Mouse (Mus musculus) gastrocnemius, postnatal 36 days (tissue): Measurements from ENCODE around the gene Plekha7. TPM values are rescaled to one million over a fixed set of nuclear protein-coding genes. Genes with fewer than 3 reads are reported as not detected.

Source experiments
- DNase-seq, 2 experiments: peaks; one replicate each; pipeline ENCODE4 v3.0.0; 2022
- intact Hi-C: fragments of 180-260 bp; cut with DNase I; formaldehyde crosslinking; loops from one replicate; pipeline ENCODE4 v1.15.1; 2025
- total RNA-seq, 2 experiments: library from RNA; stranded (reverse); gene quantifications; 2 replicates each; pipeline ENCODE4 v1.2.3; 2021

Gene Plekha7
- total RNA-seq, 2 experiments from 2014 or later = 0.69 to 1.6 TPM

GRCm38 (mm10) chr7:116292377-116292776 lies 15.8 kb downstream of the Plekha7 start:
- no peak for DNase-seq
- intact Hi-C loops = no loop called here

DNA sequence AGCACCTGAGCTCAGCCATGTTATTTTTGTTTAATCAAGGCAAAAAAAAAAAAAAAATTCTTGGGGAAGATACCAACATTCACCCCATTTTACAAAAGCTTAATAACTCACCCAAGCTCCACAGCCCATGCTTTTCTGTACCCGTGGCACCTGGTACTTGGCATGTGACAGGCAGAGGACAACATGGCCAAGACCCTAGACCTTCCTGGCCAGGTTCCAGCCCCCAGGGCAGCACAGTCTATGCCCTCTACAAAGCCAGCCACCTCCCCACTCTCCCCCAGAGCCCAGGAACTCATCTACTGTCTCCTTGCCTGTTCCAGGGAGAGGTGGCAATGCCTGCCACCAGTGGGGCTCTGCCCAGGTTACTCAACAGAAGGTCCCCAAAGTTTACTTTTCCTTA lies 17.6 kb downstream of the Plekha7 start:
- intact Hi-C loops = no loop called here
- DNase-seq = no peak

DNA sequence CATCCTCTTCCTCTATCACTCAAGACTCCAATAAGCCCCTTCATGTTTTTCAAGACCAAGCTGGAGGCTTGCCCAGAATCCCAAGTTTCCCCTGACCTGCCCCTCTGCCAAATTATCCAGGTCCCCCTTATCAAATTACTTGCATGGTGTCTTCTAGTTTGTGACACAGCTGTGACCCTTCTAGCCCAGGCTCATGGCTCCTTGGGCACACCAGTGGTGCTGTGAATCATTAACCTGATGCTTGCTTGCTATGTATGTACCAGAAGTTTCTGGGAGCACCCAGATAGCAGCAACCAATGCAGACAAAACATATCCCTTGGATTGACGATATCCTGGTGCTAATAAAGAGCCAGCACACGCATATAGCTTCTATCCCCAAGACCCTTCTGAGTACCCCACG lies 19.2 kb downstream of the Plekha7 start:
- DNase-seq = no peak
- intact Hi-C loops = no loop called here

DNA sequence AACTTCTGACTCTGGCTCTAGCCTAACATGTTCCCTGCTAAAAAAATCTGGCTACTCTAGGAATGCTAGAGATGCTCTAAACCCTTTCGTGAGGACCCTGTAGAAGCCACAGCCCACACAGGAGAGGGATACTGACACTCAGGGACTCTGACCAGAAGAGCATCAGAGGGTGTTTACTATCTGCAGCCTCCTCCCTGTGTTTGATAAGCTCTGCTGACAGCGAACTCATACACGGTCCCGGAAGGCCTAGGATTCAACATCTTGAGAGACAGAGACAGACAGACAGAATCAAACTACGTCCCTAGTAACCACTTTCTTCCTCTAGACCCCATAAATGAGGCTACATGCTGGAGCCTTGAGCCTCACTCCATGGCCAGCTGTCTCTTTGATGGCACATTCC lies 20.2 kb downstream of the Plekha7 start:
- DNase-seq = no peak
- intact Hi-C loops = no loop called here

- DNase-seq = no peak
- intact Hi-C loops = no loop called here
These were observed 21.4 kb downstream of the Plekha7 start for GRCm38 (mm10) chr7:116286611-116287355.

DNA sequence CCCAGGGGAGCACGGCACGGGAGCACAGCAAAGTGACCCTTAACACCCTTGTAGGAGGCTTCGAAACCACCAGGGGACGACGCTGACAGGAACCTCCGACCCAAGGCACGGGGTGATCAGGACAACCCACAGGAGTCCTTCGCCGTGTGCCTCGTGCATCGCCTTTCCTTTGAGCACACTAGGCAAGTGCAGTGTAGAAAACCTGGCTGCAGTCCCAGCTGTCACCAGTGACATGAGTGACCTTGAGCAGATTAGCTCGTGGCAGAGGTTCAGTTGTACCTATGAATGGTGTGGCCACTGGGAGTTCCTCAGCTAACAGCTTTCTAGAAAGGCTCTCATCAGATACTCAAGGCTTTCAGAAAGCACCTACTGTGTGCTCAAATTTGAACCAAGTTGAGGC lies 22.0 kb downstream of the Plekha7 start:
- intact Hi-C loops = no loop called here
- DNase-seq = no peak

DNA sequence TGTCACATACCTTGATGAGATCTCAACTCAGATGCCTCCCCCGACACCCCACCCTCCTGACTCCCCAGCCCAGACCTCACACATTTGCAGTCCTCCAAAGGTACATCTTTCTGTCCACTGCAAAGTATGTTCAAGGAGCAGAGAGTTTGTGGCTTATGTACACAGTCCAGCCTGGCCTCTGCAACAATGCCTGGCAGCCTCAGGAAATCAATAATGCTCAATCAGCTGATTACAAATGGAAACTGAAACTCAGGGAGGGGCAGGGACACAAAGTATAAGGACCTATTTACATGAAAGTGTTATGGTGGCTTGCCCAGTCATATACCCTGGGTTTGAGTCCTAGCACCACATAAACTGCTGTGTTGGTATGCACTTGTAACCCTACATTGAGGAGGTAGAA lies 23.0 kb downstream of the Plekha7 start:
- intact Hi-C loops = no loop called here
- no peak for DNase-seq

DNA sequence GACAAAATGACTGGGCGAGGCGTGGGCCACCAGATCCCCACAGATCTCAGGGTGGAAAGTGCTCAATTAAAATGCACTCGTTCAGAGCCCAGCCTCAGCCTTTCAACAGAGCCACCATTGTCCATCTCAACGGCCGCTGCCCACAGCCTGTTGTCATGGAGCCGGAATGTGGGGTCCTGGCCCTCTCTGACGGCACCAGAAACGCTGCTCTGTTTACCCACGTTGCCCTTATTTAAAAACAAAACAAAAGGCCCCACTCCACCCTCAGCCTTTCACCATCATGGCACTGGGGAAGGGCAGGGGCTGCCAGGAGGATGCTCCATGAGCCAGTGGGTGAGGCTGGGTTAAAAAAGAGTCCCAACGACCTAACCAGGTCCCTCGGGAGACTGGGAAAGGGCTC lies 25.4 kb downstream of the Plekha7 start:
- DNase-seq = no peak
- intact Hi-C loops = no loop called here

DNA sequence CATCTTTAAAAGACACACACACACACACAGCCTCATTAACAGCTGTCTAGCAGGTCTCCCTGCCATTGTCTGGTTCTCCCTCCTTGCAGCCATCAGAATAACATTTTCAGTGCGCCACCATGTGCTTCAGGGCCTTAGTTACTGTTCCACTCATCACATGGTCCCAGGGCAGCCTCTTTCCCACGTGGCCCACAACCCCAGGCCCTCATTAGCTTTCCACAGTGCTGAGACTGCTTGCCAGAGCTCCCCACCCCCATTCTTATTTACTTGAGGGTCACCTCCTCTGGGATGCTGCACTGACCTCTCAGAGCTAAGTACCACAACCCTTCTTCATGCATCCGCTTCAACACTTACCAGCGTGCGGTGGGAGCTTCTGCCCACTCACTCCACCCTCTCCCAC lies 28.1 kb downstream of the Plekha7 start:
- DNase-seq = no peak
- intact Hi-C loops = no loop called here

DNA sequence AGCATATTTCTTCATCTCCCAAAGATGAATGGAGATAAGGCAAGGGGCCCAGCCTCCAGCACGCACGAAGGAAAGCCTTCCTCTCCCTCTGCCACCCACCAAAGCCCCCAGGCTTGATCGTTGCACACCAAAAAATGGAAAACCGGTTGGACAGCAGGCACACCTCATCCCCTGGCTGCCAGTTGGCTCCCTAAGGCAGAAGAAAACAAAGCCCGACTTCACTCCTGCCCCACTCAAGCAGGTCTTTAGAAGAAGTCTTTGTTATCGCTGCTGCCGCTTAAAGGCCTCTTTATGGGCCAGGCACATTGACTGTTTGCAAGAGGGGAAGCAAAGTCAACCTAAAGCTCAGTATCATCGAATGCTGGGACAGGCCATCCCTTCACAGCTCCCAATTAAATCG lies 29.9 kb downstream of the Plekha7 start:
- no peak for DNase-seq
- intact Hi-C loops = no loop called here

GRCm38 (mm10) chr7:116276315-116276714 lies 31.9 kb downstream of the Plekha7 start:
- intact Hi-C loops = no loop called here
- no peak for DNase-seq

GRCm38 (mm10) chr7:116273111-116273510 lies 35.1 kb downstream of the Plekha7 start:
- no peak for DNase-seq
- intact Hi-C loops = no loop called here

DNA sequence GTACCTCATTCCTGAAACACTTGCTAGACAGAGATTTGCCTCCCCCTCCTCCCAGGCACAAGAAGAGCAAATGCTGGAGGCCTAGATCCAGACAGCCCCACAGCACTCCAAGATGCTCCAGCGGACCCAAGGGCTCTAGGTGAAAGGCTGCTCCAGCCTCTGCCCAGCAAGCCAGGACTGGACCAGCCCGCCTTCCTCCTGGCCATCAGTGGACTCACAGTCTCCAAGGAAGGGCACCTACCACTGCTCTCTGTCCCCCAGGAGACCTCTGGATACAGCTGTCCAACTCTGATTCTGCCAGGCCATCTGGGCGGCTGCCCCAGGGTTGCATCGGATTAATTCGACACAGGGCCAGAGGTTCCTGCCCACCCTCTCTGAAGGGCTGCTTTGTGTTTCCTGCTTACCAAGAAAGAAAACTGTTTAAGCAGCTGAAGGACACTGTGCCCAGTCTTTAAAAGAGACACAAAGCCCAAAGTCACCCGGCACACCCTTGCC lies 38.6 kb downstream of the Plekha7 start:
- intact Hi-C loops = no loop called here
- DNase-seq = no peak

DNA sequence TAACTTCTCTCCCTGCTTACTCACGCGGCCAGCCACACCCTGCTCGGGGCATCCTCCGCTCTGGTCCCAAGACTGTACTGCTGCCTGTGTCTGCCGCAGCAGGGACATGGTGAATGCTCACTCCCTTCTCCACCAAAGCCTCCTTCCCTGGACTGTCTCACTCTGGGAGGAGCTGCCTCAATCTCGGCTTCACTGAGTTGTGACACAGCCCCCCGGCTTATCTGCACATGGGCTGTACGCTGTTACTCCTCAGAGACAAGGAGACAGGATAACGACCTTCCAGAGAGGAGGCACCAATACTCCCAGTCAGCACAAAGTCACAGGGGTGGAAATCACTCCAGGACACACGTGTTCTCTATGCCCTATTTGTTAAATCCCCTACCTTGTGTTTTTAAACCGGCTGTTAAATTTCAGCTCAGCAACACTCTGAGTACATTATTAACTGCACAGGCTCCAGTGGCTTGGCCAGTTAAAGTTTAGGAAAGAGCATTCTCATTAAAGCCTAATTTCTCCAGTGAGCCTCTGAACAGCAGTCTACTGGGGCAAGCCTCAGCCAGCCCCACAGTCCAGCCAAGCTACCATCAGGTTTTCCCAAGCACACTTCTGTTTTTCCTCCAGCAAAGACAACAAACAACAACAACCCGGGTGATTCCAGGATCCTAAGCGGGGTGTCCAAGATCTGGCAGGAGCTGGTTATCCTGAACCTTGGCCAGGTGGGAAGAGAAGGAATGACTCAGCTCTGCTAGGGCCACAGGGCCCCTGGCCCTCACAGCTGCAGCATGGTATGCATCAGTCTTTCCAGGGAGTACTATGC lies 39.9 kb downstream of the Plekha7 start:
- DNase-seq = no peak
- intact Hi-C loops = no loop called here

DNA sequence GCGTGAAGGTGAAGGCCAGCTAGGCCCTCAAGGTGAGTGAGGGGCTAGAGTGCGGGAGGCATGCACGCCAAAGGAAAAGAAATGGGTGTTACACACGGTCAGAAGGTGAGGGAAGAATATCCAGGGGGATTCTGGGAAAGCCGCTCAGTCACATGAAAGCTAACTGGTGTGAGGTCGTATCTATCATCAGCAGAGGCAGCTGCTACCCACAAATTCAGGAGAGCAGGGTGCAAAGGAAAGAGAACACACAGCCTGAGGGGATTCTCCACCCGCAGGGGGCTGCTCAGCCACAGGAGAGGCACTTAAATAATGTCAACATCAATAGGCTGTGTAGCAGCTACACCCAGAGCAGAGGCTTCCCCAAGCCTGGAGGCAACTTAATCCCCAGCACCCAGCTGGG lies 44.9 kb downstream of the Plekha7 start:
- no peak for DNase-seq
- intact Hi-C loops = no loop called here

DNA sequence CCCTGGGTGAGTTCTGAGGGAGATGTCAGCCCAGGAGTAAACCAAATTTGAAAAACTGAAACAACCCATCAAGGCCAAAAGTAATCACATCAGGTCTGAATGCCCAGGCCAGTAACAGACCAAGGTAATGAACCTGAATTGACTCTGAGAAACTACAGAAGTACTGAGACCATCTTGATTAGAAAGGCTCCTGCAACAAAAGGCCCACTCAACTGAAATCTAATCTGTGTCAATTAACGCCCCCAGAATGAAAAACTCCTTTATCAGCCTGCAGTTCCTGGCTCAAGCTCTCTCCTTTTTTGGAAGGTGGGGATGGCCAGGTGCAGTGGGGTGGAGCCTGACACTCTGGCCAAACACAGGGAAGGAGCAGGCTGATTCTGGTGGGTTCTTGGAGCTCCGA lies 45.7 kb downstream of the Plekha7 start:
- no peak for DNase-seq
- intact Hi-C loops = no loop called here

DNA sequence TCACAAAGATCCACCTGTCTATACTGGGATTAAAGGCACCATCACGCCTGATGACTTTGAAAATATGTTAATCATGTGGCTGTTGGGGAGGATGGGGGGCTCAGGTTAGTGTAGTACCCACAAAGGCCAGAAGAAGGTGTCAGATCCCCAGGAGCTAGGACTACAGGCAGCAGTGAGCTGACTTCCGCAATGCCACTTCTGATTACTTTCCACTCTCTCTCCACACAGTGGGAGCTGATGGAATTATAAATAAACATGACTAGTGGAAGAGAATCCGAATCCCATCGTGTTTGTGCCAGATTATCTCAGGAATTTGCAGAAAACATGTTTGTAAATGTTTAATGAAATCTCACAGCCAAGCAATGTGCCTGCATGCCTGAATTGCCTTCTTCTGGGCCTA lies 46.1 kb downstream of the Plekha7 start:
- intact Hi-C loops = no loop called here
- DNase-seq = no peak

- no peak for DNase-seq
- intact Hi-C loops = no loop called here
These were observed 47.2 kb downstream of the Plekha7 start for GRCm38 (mm10) chr7:116260826-116261615.

DNA sequence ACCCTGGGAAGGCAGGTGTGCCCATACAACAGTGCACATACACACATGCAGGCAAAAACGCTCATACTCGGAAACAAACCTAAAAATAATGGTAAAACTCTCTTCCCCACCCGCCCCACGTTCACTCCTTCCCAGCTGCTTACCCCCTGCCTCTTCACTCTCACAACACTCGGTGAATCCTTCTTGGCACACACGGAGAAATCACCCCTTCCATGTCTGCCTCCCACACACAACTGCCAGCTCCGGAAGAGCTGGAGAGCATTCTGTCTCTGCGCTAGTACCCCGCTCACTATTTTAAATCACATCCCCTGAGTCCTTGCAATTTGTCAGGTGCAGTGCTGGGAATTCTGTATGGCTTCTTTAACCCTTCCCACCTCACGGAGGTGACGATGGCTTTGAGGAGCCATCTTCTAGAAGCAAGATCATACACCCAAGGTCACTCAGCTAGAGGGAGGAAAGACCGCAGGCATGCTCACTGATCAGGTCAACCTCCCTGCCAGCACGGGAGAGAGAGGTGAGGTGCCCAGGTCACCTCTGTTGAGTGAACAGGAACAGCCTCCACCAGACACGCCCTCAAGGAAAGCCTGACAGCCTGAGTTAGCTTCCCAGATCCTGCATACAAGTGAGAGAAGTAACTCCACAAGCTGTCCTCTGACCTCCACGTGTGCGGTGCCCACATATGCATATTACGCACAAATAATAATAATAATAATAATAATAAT lies 49.6 kb downstream of the Plekha7 start:
- intact Hi-C loops = no loop called here
- DNase-seq = no peak

DNA sequence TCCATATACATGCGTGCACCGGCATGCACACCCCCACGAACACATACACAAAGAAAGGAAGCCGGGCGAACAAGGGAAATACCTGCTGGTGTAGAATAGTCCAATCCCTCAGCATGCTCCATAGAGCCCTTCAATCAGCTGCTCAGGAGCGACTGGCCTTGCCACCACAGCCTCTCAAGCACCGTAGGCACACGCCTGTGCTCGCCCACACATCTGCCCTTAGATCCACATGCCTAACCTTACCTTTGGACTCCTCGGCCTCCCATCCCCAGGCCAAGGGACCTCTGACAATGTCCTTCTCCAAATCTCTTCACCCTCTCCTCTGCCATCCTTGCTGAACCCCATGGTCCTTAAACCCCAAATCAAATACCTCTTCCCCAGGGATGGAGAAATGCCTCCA lies 50.2 kb downstream of the Plekha7 start:
- no peak for DNase-seq
- intact Hi-C loops = no loop called here

- intact Hi-C loops = no loop called here
- no peak for DNase-seq
These were observed 52.5 kb downstream of the Plekha7 start for GRCm38 (mm10) chr7:116255664-116256063.
